Mouse (Mus musculus) G1E (cell line): ENCODE measurements around the gene Chchd1. TPM values are rescaled to one million over a fixed set of nuclear protein-coding genes. Genes with fewer than 3 reads are reported as not detected.

Source experiments
- ATAC-seq: 2 replicates; pipeline ENCODE4 v1.8.0; 2016; ENCODE audit warnings: mild to moderate bottlenecking; ENCODE audit not compliant: insufficient number of reproducible peaks, poor library complexity, low FRiP score, severe bottlenecking; ENCODE audit errors: extremely low read depth
- DNase-seq: peaks from one replicate; pipeline ENCODE4 v3.0.0; 2012; ENCODE audit warnings: low spot score
- H3K27me3 ChIP-seq: 2 replicates; pipeline ENCODE4 v1.6.1; 2012; ENCODE audit warnings: mild to moderate bottlenecking, low read length, inconsistent platforms; ENCODE audit not compliant: insufficient read depth
- H3K36me3 ChIP-seq: replicated peaks from 2 replicates; pipeline ENCODE3; 2012; ENCODE audit warnings: mild to moderate bottlenecking, inconsistent platforms
- H3K4me1 ChIP-seq: 2 replicates; pipeline ENCODE4 v1.6.1; 2012; ENCODE audit warnings: low read depth, low read length, inconsistent platforms, mixed read lengths; ENCODE audit not compliant: insufficient read depth
- H3K4me3 ChIP-seq: 2 replicates; pipeline ENCODE4 v1.5.1; 2012; ENCODE audit warnings: low read depth, mild to moderate bottlenecking, inconsistent platforms, low read length, moderate library complexity, mixed read lengths
- H3K9me3 ChIP-seq: replicated peaks from 2 replicates; pipeline ENCODE4 v1.6.1; 2012; ENCODE audit warnings: inconsistent platforms
- CTCF ChIP-seq: IDR thresholded peaks from 2 replicates; pipeline ENCODE4 v1.5.1; 2012; ENCODE audit warnings: low read depth, low read length, inconsistent platforms, mixed read lengths
- GATA1 ChIP-seq: IDR thresholded peaks from 2 replicates; pipeline ENCODE4 v1.6.1; 2012; ENCODE audit warnings: borderline replicate concordance, low read length, inconsistent platforms, mixed read lengths
- GATA2 ChIP-seq: IDR thresholded peaks from 2 replicates; pipeline ENCODE4 v1.6.1; 2012; ENCODE audit warnings: low read depth, low read length, inconsistent platforms, borderline replicate concordance
- POLR2AphosphoS5 ChIP-seq: IDR thresholded peaks from 2 replicates; pipeline ENCODE4 v1.6.1; 2012; ENCODE audit warnings: low read depth, low read length, inconsistent platforms; ENCODE audit not compliant: insufficient replicate concordance
- TAL1 ChIP-seq: conservative IDR thresholded peaks from 2 replicates; pipeline ENCODE4 v1.6.1; 2012; ENCODE audit warnings: low read depth, low read length, inconsistent platforms, mixed read lengths
- polyA plus RNA-seq: library from polyadenylated mRNA; stranded (reverse); fragments of >175 nt; gene quantifications from 2 replicates; pipeline ENCODE4 v1.2.3, GENCODE M21; 2012
- total RNA-seq, 2 experiments: library from RNA; stranded (forward) in 1 of 2; stranded (reverse) in 1 of 2; fragments of 200-1000 nt in 1 of 2; fragments of >200 nt in 1 of 2; fragmentation: Nextera tagmentation in 1 of 2; gene quantifications; 2 replicates each; pipeline ENCODE4 v1.2.3; 2014 to 2017

Chchd1 gene
- 43.0 and 53.6 TPM in 2 replicates for total RNA-seq (2014; fragmentation: Nextera tagmentation)
- 135 and 152 TPM in 2 replicates for total RNA-seq (2017)
- 8.4 and 8.7 TPM in 2 replicates for polyA plus RNA-seq

GRCm38 (mm10) chr14:20702741-20703381, at the start of gene Chchd1:
Gene Chchd1 (plus strand): TSS chr14:20703006.
- DNase-seq, result peak; percentile 53
- peaks cover 41% of the 10 kb centered on the region for H3K36me3 ChIP-seq
- no peak for TF ChIP-seq GATA1
- no peak for TF ChIP-seq CTCF
- no peak for TF ChIP-seq TAL1
- no peak for TF ChIP-seq POLR2AphosphoS5
- no peak for TF ChIP-seq GATA2
- H3K27me3 ChIP-seq, result no peaks in the 10 kb centered on the region
- H3K4me3 ChIP-seq, result peak within 1 kb of the TSS; percentile 92
- peak; percentile 55 for ATAC-seq
- no peaks in the 10 kb centered on the region for H3K9me3 ChIP-seq
- peaks cover 65% of the 10 kb centered on the region for H3K4me1 ChIP-seq

- DNase-seq, result no peak
- no peak for TF ChIP-seq CTCF
- TF ChIP-seq POLR2AphosphoS5, result no peak
- no peak for TF ChIP-seq GATA1
- ATAC-seq, result no peak
- peaks cover 2% of the 10 kb centered on the region; the same call in 1 of the 2 replicates for H3K4me1 ChIP-seq
- H3K36me3 ChIP-seq, result no peaks in the 10 kb centered on the region
- H3K9me3 ChIP-seq, result no peaks in the 10 kb centered on the region
- peaks cover 26% of the 10 kb centered on the region for H3K27me3 ChIP-seq
- no peak overlapping the region for H3K4me3 ChIP-seq
Measured at GRCm38 (mm10) chr14:20654690-20655421, 48.0 kb upstream of the Chchd1 start.

GRCm38 (mm10) chr14:20655731-20656130, 47.1 kb upstream of the Chchd1 start:
- Histone ChIP-seq H3K9me3 (no peaks in the 10 kb centered on the region), H3K36me3 (no peaks in the 10 kb centered on the region), H3K4me3 (no peak overlapping the region), H3K27me3 (peaks cover 24% of the 10 kb centered on the region), H3K4me1 (peaks cover 5% of the 10 kb centered on the region)
- TF ChIP-seq CTCF (no peak), TAL1 (no peak), POLR2AphosphoS5 (no peak), GATA1 (no peak), GATA2 (no peak)
- DNase-seq (no peak), ATAC-seq (no peak)

- Histone ChIP-seq H3K27me3 (peaks cover 21% of the 10 kb centered on the region), H3K9me3 (no peaks in the 10 kb centered on the region), H3K4me1 (peaks cover 11% of the 10 kb centered on the region), H3K4me3 (no peak within 1 kb of the TSS), H3K36me3 (no peaks in the 10 kb centered on the region)
- ATAC-seq, result no peak
- no peak for DNase-seq
- TF ChIP-seq GATA1, result no peak
- no peak for TF ChIP-seq TAL1
- TF ChIP-seq GATA2, result no peak
- no peak for TF ChIP-seq POLR2AphosphoS5
- no peak for TF ChIP-seq CTCF
Measured at GRCm38 (mm10) chr14:20656361-20656760, 46.4 kb upstream of the Chchd1 start, which contains the start of gene Myoz1. Gene Myoz1 (minus strand): TSS chr14:20656540.

GRCm38 (mm10) chr14:20658326-20658725, 44.5 kb upstream of the Chchd1 start:
- TF ChIP-seq POLR2AphosphoS5, result no peak
- no peak for TF ChIP-seq GATA2
- TF ChIP-seq GATA1, result no peak
- TF ChIP-seq CTCF, result peak; percentile 26; the same call in 1 of the 2 replicates
- Histone ChIP-seq H3K36me3 (no peaks in the 10 kb centered on the region), H3K27me3 (peaks cover 34% of the 10 kb centered on the region), H3K4me1 (peaks cover 18% of the 10 kb centered on the region), H3K4me3 (no peak overlapping the region), H3K9me3 (no peaks in the 10 kb centered on the region)
- no peak for ATAC-seq
- DNase-seq, result no peak

GRCm38 (mm10) chr14:20658902-20659301, 43.9 kb upstream of the Chchd1 start:
- no peak for ATAC-seq
- H3K36me3 ChIP-seq, result no peaks in the 10 kb centered on the region
- H3K4me1 ChIP-seq, result peaks cover 18% of the 10 kb centered on the region

More at GRCm38 (mm10) chr14:20658902-20659301, 43.9 kb upstream of the Chchd1 start:
- Histone ChIP-seq H3K4me3 (no peak overlapping the region), H3K27me3 (peaks cover 40% of the 10 kb centered on the region), H3K9me3 (no peaks in the 10 kb centered on the region)
- no peak for TF ChIP-seq TAL1
- TF ChIP-seq POLR2AphosphoS5, result no peak
- no peak; the same call in 1 of the 2 replicates for TF ChIP-seq CTCF
- no peak for TF ChIP-seq GATA1
- TF ChIP-seq GATA2, result no peak
- no peak for DNase-seq
